Mouse (Mus musculus) embryonic facial prominence, embryonic 10.5 days (tissue): ENCODE results near the gene Paqr7. TPM values are rescaled to one million over a fixed set of nuclear protein-coding genes. Genes with fewer than 3 reads are reported as not detected.

ENCODE experiments used
- DNase-seq: peaks from one replicate; pipeline ENCODE4 v3.0.0-alpha.2; 2017; ENCODE audit warnings: low spot score
- H3K27ac ChIP-seq: fragments of 300-500 bp; sonication (generic); replicated peaks from 2 replicates; pipeline ENCODE4 v1.5.1; 2016; ENCODE audit warnings: mild to moderate bottlenecking
- H3K27me3 ChIP-seq: fragments of 300-500 bp; sonication (generic); replicated peaks from 2 replicates; pipeline ENCODE4 v1.6.1; 2016; ENCODE audit warnings: low read depth, mild to moderate bottlenecking; ENCODE audit not compliant: poor library complexity, severe bottlenecking
- H3K36me3 ChIP-seq: fragments of 300-500 bp; sonication (generic); replicated peaks from 2 replicates; pipeline ENCODE4 v1.6.1; 2016; ENCODE audit warnings: mild to moderate bottlenecking, moderate library complexity
- H3K4me1 ChIP-seq: fragments of 300-500 bp; sonication (generic); 2 replicates; pipeline ENCODE4 v1.6.1; 2016
- H3K4me3 ChIP-seq: fragments of 300-500 bp; sonication (generic); 2 replicates; pipeline ENCODE4 v1.5.1; 2016; ENCODE audit warnings: mild to moderate bottlenecking, moderate library complexity
- H3K9me3 ChIP-seq: fragments of 300-500 bp; sonication (generic); 2 replicates; pipeline ENCODE4 v1.6.1; 2016; ENCODE audit warnings: mild to moderate bottlenecking
- WGBS: fragments of 180-500 bp; shearing (Covaris S2); methylation state at CpG from one replicate; pipeline ENCODE4 v1.1.7; 2016; 5-methylcytosine and 5-hydroxymethylcytosine counted together
- polyA plus RNA-seq: library from polyadenylated mRNA; unstranded; fragments of >200 nt; fragmentation: Nextera tagmentation; extraction: Ambion mirVana; gene quantifications from 2 replicates; pipeline ENCODE4 v1.2.1, GENCODE M21; 2016

Gene Paqr7
- polyA plus RNA-seq, 1 experiment from 2014 or later = 2.1 TPM

DNA sequence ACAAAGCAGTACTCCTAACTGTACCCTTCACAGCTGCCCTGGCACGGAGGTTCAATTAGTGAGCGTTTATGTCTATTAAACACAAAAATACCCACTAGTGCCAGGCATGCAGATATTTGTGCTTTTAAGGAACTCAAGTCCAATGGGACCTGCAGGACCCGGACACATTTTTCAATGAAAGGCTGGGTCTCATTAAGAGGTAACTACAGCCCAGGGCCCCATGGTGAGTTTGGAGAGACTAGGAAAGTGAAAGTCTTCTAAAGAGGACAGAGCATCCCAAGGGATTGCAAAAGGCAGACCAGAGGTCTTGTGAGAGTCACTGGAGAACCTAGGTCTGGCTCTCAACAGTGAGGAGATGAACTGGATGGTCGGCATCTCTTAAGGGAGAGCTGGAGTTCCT lies 36.9 kb downstream of the Paqr7 start:
- Histone ChIP-seq H3K27ac (no peak overlapping the region), H3K9me3 (no peaks in the 10 kb centered on the region), H3K36me3 (peaks cover 37% of the 10 kb centered on the region), H3K4me3 (peak overlapping the region; percentile 94), H3K27me3 (no peaks in the 10 kb centered on the region), H3K4me1 (peaks cover 25% of the 10 kb centered on the region)
- 89% methylated on average over 4 of the region's 4 CpGs for WGBS
- no peak for DNase-seq

DNA sequence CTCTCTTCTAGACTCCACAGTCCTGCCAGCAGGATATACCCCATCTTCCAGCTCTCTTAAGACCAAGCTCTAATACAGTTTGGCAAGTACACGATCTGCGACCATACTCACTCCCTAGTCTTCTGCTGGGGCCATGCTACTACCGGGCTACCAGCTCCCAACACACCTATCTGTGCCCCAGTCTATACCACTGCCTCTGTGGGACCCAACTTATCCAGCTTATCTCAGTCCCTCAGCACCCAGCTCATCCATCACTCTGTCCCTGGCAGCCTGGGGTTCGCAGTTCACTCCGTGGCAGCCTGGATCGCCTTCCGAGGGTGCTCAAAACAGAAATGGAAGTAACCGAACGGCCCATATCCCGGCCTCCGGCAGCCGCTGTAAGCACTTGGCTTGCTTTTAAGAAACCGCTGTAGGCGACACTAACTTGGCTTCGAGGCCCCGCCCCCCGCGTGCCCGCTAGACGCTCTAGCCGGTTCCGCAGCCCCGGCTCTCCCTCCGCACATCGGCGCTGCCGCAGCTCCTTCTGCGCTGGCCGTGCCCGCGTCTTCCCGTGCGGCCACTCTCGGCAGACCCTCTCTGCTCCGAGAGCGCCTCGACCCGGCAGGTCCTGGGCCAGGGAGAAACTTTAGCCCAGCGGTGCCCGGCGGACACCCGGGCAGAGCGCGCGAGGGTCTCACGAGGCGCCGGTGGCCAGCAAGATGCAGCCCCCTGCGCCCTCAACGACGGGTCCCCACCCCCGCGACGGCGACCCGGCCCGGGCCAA lies 37.8 kb downstream of the Paqr7 start:
- Histone ChIP-seq H3K27ac (peak overlapping the region; percentile 87), H3K36me3 (peaks cover 37% of the 10 kb centered on the region), H3K27me3 (no peaks in the 10 kb centered on the region), H3K9me3 (no peaks in the 10 kb centered on the region), H3K4me1 (peaks cover 25% of the 10 kb centered on the region), H3K4me3 (peak overlapping the region; percentile 94)
- peak; percentile 78 for DNase-seq
- WGBS = 1% methylated on average over 57 of the region's 57 CpGs

DNA sequence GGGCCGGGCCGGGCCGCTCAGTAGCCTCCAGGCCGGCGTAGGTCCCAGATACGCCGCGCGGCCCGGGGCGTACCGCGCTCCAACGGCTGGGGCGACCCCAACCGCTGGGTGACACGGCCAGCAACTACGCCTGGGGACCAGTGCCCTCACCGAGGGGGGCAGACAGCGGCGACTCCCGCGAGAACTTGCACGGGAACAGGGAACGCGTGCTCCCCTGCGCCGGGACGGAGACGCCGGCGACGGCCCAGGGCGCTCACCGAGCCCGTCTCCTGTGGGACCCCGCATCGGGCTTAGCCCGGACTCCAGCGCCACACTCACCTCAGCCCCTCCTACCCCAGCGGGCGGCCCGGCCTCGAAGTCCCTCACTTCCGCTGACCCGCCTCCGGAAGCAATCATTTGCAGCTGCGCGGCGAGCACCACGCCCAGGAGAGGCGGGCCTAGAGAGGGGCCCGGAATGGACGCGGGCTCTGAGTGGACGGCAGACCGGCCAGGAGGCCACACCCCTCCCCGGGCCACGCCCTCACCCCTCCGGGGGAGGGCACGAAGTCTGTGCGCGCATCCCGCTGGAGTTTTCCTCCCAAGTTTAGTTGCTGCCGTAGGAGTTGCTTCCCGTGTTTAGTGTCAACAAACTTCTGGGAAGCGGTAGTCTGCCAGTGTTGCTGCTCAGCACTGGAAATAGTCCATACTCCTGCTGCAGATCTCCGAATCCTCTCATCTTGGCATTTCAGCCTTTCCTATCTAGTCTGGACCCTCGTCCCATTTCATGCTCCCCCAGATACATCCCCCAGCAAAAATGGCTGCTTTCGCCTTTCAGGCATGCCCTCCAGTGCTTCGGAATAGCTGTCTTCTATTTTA lies 38.7 kb downstream of the Paqr7 start, which contains the start of gene Mtfr1l:
Gene Mtfr1l (minus strand): TSS at position 456 of the 855 bp plus-strand sequence.
- peaks cover 37% of the 10 kb centered on the region for H3K36me3 ChIP-seq
- peak; percentile 99 for DNase-seq
- no peaks in the 10 kb centered on the region for H3K27me3 ChIP-seq
- peak within 1 kb of the TSS; percentile 94 for H3K4me3 ChIP-seq
- WGBS = under 1% methylated on average over 71 of the region's 71 CpGs
- H3K9me3 ChIP-seq = no peaks in the 10 kb centered on the region
- H3K27ac ChIP-seq = peak within 1 kb of the TSS; percentile 87
- H3K4me1 ChIP-seq = peaks cover 25% of the 10 kb centered on the region

DNA sequence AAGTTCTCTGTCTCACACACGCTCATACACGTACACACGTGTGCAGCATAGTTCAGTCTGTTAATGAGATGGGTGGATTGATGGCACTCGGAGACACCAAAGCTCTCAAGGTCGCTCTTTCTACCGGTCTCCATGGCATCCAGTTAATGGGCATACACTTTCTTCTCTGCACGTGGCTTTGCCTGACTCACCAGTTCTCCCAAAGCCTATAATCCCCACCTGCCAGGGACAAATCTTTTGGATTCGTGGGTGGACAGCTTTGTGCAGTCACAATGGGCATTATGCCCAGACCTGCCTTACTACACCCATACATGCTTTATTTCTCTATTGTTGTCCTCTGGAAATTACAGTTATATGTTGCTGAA lies 39.3 kb downstream of the Paqr7 start:
- H3K27me3 ChIP-seq = no peaks in the 10 kb centered on the region
- H3K27ac ChIP-seq = peak overlapping the region; percentile 87
- no peak for DNase-seq
- H3K9me3 ChIP-seq = no peaks in the 10 kb centered on the region
- peaks cover 25% of the 10 kb centered on the region for H3K4me1 ChIP-seq
- H3K4me3 ChIP-seq = peak overlapping the region; percentile 94
- peaks cover 37% of the 10 kb centered on the region for H3K36me3 ChIP-seq
- 19% methylated on average over 8 of the region's 8 CpGs for WGBS

DNA sequence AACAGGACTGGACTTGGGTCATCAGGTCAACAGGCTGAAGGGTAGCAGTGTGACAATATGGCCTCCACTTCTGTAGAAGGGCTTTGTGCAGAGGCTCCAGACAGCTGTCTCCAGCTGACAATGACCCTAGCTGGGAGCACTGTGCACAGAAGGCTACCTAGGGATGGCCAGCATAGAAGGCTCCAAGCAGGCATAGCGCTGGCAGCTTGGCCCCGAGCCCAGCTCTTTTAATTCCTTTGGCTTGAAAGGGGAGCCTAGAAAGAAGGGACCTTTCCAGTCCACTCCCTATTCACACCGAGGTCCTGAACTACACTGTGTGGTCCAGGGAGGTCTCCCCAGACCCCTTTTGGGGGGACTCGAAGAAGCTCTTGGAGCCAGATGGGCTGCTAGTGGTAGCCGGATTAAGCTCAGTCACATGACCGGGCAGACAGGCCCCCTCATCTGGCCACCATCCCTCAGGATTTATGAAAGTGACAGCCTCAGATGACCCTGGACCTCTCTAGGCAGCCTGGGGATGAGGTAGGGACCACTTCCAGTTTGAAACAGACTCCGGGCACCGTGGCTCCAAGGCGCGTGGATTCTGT lies 42.6 kb downstream of the Paqr7 start:
- DNase-seq = no peak
- peaks cover 60% of the 10 kb centered on the region for H3K36me3 ChIP-seq

DNA sequence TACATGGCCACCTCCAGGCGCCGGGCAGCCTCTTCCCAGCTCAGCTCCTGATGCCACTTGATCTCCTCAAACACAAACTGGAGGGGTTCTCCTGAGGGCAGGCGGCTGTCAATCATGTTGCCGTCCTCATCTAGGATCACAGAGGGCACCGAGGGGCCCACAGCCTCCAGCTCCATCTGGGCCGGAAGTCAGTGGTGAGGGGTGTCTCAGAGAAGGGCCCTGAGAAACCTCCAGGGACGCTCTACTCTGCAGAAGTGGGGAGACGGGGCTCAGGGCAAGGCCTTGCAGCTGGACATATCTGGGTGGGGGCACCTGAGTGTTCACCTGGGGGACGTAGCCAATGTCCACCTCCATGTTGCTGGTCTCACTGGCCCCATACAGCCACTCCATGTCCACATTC lies 46.2 kb downstream of the Paqr7 start:
- H3K9me3 ChIP-seq = no peaks in the 10 kb centered on the region
- no peak overlapping the region for H3K4me3 ChIP-seq
- H3K36me3 ChIP-seq = peaks cover 97% of the 10 kb centered on the region
- no peak overlapping the region for H3K27ac ChIP-seq
- 88% methylated on average over 9 of the region's 9 CpGs for WGBS
- no peaks in the 10 kb centered on the region for H3K27me3 ChIP-seq
- H3K4me1 ChIP-seq = peaks cover 9% of the 10 kb centered on the region
- no peak for DNase-seq

More for the DNA sequence above, 42.6 kb downstream of the Paqr7 start:
- Histone ChIP-seq H3K4me3 (no peak overlapping the region), H3K4me1 (peaks cover 16% of the 10 kb centered on the region), H3K9me3 (no peaks in the 10 kb centered on the region), H3K27me3 (no peaks in the 10 kb centered on the region), H3K27ac (no peak overlapping the region)
- WGBS = 88% methylated on average over 10 of the region's 10 CpGs

DNA sequence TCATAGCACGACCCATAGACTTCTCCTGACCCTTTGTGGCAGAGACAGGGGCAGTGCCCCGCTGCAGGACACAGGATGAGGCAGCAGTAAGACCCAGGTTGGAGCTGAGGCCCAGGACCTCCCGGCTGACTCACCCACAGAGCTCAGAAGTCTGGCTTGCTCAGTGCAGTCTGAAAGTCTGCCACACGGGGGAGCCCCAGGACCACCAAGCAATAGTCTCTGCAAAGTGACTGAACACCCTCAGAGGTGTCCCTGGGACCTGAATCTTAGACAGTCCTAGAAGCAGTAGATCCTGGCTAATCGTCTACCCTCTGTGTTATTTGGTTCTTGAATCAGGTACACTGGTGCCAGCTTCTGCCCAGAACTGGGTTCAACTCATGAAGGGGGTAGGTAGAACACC lies 46.8 kb downstream of the Paqr7 start:
- Histone ChIP-seq H3K27me3 (no peaks in the 10 kb centered on the region), H3K36me3 (peaks cover 100% of the 10 kb centered on the region), H3K4me1 (peaks cover 14% of the 10 kb centered on the region), H3K4me3 (no peak overlapping the region), H3K9me3 (no peaks in the 10 kb centered on the region), H3K27ac (no peak overlapping the region)
- WGBS = 15% methylated on average over 5 of the region's 5 CpGs
- peak; percentile 91 for DNase-seq

DNA sequence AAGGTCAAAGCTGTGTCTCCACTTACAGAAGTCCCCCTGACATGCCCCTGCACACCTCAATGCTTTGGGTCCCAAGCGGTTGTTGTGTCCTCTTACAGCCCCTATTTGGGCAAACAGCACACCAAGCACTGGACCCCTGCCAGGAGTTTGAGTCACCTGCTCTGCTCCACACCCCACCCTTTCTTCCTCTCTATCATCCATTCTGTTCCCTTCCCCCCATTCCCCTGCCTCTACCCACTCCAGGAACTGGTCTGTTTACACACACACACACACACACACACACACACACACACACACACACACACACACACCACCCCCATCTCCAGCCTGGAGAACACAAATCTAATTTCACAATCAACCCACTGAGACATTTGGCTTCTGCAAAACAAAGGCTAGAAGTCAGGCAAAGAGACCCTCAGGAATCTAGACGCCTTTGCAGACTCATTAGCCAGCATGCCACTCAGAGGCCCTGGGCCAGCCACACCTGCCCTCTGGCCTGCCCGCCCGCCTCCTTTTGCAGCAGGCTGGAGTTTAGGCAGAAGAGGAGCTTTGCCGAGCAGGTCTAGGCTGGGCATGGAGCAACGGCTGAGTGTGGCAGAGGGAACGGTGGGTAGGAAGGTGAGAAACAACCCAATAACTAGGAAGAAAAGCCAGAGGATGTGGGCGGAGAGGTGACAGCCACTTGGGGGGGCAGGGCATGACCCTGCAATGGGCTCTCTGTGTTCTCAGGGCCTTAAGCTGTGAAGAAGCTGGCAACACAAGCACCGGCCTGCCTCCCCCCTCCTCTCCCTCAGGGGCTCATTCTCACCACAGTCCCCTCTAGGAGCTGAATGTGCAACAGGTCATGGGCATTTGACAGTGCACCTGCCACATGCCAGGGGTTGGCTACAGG lies 50.6 kb downstream of the Paqr7 start:
- Histone ChIP-seq H3K4me1 (peaks cover 27% of the 10 kb centered on the region), H3K36me3 (peaks cover 90% of the 10 kb centered on the region), H3K9me3 (peaks cover 9% of the 10 kb centered on the region), H3K4me3 (no peak overlapping the region), H3K27ac (0 out of 2 replicates have a peak overlapping the region, but pooled peaks have one; percentile 16), H3K27me3 (no peaks in the 10 kb centered on the region)
- WGBS = 69% methylated on average over 9 of the region's 9 CpGs
- no peak for DNase-seq

DNA sequence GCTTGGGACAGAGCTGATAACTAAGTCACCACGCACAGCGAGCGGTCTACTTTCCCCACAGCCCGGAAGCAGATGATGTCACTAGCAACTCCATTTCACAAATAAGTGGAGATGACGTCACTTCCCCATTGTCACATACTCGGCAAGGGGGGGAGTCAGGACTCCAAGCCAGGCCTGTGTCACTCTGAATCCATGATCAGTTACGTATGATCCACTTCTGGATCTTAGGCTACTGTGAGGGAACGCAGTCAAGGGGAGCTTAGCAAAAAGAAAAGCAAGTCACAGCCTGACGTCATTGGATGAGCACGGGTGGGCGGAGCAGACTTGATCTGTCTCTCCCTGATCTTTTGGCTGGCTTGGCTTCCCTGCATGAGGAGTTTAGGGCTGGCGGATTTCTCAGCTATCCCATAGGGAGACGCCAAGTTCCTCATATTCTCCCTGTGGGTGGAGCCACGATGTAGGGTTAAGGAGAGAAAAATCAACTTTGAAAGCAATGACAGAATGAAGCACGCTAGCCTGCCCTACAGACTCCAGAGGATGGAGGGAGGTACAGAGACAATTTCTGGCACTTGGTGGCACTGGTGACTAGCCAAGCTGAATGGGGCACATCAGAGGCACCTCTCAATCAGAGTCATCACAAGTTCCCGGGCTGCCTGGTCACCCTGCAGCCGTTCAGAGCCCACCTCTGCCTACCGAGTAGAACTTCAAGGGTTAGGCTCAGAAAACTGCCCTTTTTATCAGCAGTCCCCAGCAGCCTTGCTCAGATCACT lies 51.9 kb downstream of the Paqr7 start:
- peaks cover 77% of the 10 kb centered on the region for H3K36me3 ChIP-seq

DNA sequence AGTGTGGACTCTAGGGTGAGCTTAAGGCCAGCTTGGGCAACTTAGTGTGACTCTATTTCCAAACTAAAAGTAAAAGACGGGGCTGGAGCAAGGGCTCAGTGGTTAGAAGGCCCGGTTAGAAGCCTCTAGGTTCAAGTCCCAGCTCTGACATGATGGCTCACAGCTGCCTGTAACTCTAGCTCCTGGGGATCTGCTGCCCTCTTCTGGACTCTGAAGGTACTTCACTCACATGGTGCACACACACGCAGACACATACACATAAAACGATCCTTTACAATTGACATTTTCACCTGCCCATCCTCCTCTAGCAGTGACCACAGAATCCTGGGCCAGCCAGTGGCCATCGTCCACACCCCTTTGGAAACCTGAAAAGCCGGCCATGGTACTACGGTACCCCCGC lies 53.4 kb downstream of the Paqr7 start:
- Histone ChIP-seq H3K9me3 (peaks cover 9% of the 10 kb centered on the region), H3K36me3 (peaks cover 62% of the 10 kb centered on the region), H3K27me3 (no peaks in the 10 kb centered on the region), H3K4me3 (no peak overlapping the region), H3K4me1 (peaks cover 32% of the 10 kb centered on the region), H3K27ac (no peak overlapping the region)
- DNase-seq = no peak
- 98% methylated on average over 8 of the region's 8 CpGs for WGBS

More for the DNA sequence above, 51.9 kb downstream of the Paqr7 start:
- Histone ChIP-seq H3K27me3 (no peaks in the 10 kb centered on the region), H3K4me1 (peaks cover 32% of the 10 kb centered on the region), H3K4me3 (no peak overlapping the region), H3K9me3 (peaks cover 9% of the 10 kb centered on the region), H3K27ac (no peak overlapping the region)
- 78% methylated on average over 18 of the region's 18 CpGs for WGBS
- no peak for DNase-seq

DNA sequence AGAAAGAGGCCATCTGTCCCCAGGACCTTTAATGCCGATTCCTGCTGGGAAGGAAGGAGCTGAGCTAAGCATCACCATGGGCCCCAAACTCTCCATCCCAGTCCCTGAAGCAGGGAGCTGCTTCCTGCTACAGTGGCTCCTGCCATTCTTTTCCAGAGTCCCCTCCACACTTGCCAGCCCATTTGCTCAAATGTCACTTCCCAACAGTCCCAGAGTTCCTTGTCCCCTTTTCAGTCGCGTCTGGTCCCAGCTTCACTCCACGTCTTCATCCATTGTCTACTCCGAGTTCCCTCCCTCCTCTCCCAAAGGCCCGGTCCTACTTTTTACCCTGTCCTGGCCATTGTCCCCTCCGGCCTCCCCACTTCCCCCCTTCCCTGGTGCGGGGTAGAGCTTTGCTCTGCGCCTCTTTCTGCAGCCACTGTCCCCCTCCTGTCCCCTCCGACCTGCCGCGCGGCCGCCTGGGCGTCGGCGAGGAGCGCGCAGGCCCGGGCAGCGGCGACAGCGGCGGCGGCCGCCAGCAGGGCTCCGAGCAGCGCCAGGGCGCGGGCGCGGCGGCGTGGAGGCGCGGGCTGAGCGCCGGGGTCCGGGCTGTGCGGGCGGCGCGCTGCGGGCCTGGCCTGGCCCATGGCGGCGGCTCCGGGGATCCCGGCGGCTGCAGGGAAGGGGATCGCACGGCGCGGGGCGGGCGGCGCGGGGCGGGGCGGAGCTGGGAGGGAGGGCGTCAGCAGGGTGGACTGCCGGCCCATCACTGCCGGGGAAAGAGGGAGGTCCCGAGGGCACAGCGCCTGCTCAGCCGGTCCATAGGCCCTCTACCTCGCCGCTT lies 55.2 kb downstream of the Paqr7 start, which contains the start of gene Selenon:
Gene Selenon (minus strand): TSS at position 673 of the 823 bp plus-strand sequence.
- Histone ChIP-seq H3K27me3 (no peaks in the 10 kb centered on the region), H3K4me3 (peak within 1 kb of the TSS; percentile 78), H3K27ac (peak within 1 kb of the TSS; percentile 93), H3K9me3 (peaks cover 9% of the 10 kb centered on the region), H3K36me3 (peaks cover 44% of the 10 kb centered on the region), H3K4me1 (peaks cover 32% of the 10 kb centered on the region)
- peak; percentile 87 for DNase-seq
- WGBS = under 1% methylated on average over 67 of the region's 67 CpGs
